In the genomic region with DNA sequence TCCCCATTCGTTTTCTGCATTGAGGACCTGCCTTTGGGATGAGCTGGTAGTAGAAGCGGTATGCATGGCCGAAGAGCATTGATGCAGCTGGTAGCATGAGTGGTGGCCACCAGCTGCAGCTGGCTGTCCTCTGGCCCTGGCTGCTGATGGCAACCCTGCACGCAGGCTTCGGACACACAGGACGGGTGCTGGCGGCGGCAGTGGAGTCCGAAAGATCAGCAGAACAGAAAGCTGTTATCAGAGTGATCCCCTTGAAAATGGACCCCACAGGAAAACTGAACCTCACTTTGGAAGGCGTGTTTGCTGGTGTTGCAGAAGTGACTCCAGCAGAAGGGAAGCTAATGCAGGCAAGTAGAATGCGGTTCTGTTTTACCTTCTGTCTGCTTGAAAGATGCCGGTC, we compare ENCODE assay signal across 8 mouse cellular contexts. TPM values are rescaled to one million over a fixed set of nuclear protein-coding genes. Genes with fewer than 3 reads are reported as not detected.
A peak's percentile ranks its signal among the peaks of the same experiment; 100 is the strongest.
DNase-seq lines count a peak whose midpoint lies in the region; ATAC-seq and TF ChIP-seq lines count a peak whose summit lies in the region.
"Had no signal": no experiment of that assay in that cellular context is flagged by ENCODE, and none has a peak within 500 bp of the region (broad histone marks: within the 10 kb centered on the region; RNA-seq: fewer than 3 reads in every experiment).

No protein-coding gene starts in this region.

- no peak overlapping the region; the same call in 1 of the 2 replicates for H3K27ac ChIP-seq in kidney, adult 2 months (ENCODE audit: insufficient read depth, low read depth, low read length)
- peak overlapping the region; percentile 64; the same call in 1 of the 2 replicates for H3K27ac ChIP-seq in cortical plate, adult 2 months (ENCODE audit: insufficient read depth, low read length)
- no peak overlapping the region for H3K27ac ChIP-seq in liver, embryonic 13.5 days
- no peak overlapping the region for H3K27ac ChIP-seq in midbrain, embryonic 14.5 days (replicated peaks; ENCODE audit: low read depth, low read length)

- ATAC-seq in G1E (ENCODE audit: extremely low read depth, insufficient number of reproducible peaks, low FRiP score, poor library complexity, severe bottlenecking) = no peak
- ATAC-seq in liver, embryonic 13.5 days (ENCODE audit: low read depth) = no peak
- no peak for ATAC-seq in midbrain, embryonic 14.5 days (ENCODE audit: low FRiP score, low TSS enrichment)

- no peaks in the 10 kb centered on the region for H3K9me3 ChIP-seq in G1E (replicated peaks)
- no peaks in the 10 kb centered on the region for H3K9me3 ChIP-seq in liver, embryonic 13.5 days (replicated peaks)
- H3K9me3 ChIP-seq in midbrain, embryonic 14.5 days (ENCODE audit: control insufficient read depth, low read length) = no peaks in the 10 kb centered on the region

- 67% methylated on average over 12 of the region's 12 CpGs for WGBS in kidney, adult 2 months
- WGBS in liver, embryonic 13.5 days (ENCODE audit: insufficient replicate concordance) = 69% methylated on average over 12 of the region's 12 CpGs
- 84% methylated on average over 12 of the region's 12 CpGs for WGBS in midbrain, embryonic 14.5 days

- peak overlapping the region; percentile 42 for H3K9ac ChIP-seq in liver, embryonic 13.5 days
- no peak overlapping the region for H3K9ac ChIP-seq in midbrain, embryonic 14.5 days (replicated peaks; ENCODE audit: low read length)

- DNase-seq in kidney, adult 2 months = peak; percentile 20
- no peak for DNase-seq in kidney, adult 8-10 months
- DNase-seq in G1E (ENCODE audit: low spot score) = peak; percentile 9
- DNase-seq in liver, embryonic 13.5 days = no peak
- no peak for DNase-seq in midbrain, embryonic 14.5 days
- no peak for DNase-seq in right cerebral cortex, postnatal 10 days (ENCODE audit: low spot score in 2 of 2)

- peak overlapping the region; percentile 35 for H3K4me2 ChIP-seq in liver, embryonic 13.5 days
- H3K4me2 ChIP-seq in midbrain, embryonic 14.5 days (ENCODE audit: low read length) = no peak overlapping the region

- no peak for TF ChIP-seq CTCF in kidney, adult 2 months (conservative IDR thresholded peaks at IDR 0.05; ENCODE audit: insufficient read depth, insufficient read length, low read depth, low read length)
- TF ChIP-seq CTCF in G1E (IDR thresholded peaks at IDR 0.05; ENCODE audit: low read depth, low read length) = no peak
- TF ChIP-seq CTCF in cortical plate, adult 2 months (IDR thresholded peaks at IDR 0.05; ENCODE audit: extremely low read depth, insufficient read depth, low read length) = no peak

- H3K4me3 ChIP-seq in kidney, adult 2 months (ENCODE audit: insufficient read depth, low read depth, low read length) = peak overlapping the region; percentile 50
- peak overlapping the region; percentile 76 for H3K4me3 ChIP-seq in G1E (ENCODE audit: low read depth, low read length)
- H3K4me3 ChIP-seq in cortical plate, adult 2 months (ENCODE audit: insufficient read depth, low read length) = peak overlapping the region; percentile 43
- H3K4me3 ChIP-seq in liver, embryonic 13.5 days (replicated peaks) = peak overlapping the region; percentile 51
- no peak overlapping the region for H3K4me3 ChIP-seq in midbrain, embryonic 14.5 days (replicated peaks; ENCODE audit: low read depth, low read length)

- TF ChIP-seq POLR2A in kidney, adult 2 months (IDR thresholded peaks at IDR 0.05; ENCODE audit: low read depth, low read length) = no peak
- TF ChIP-seq POLR2A in cortical plate, adult 2 months (IDR thresholded peaks at IDR 0.05; ENCODE audit: extremely low read depth, insufficient read depth, low read length) = no peak

- no peaks in the 10 kb centered on the region for H3K27me3 ChIP-seq in kidney, adult 2 months (replicated peaks; ENCODE audit: control insufficient read depth, insufficient read depth, low read length)
- H3K27me3 ChIP-seq in G1E (ENCODE audit: insufficient read depth, low read length) = peaks cover 5% of the 10 kb centered on the region; the same call in 1 of the 2 replicates
- no peaks in the 10 kb centered on the region; the same call in 1 of the 2 replicates for H3K27me3 ChIP-seq in liver, embryonic 13.5 days
- H3K27me3 ChIP-seq in midbrain, embryonic 14.5 days (ENCODE audit: control insufficient read depth, insufficient read depth, low read length) = peaks cover 15% of the 10 kb centered on the region

- H3K4me1 ChIP-seq in kidney, adult 2 months (ENCODE audit: control insufficient read depth, insufficient read depth, low read length) = no peaks in the 10 kb centered on the region; the same call in 1 of the 2 replicates
- H3K4me1 ChIP-seq in G1E (ENCODE audit: insufficient read depth, low read depth, low read length) = peaks cover 49% of the 10 kb centered on the region
- H3K4me1 ChIP-seq in cortical plate, adult 2 months (ENCODE audit: control insufficient read depth, insufficient read depth, low read length) = no peaks in the 10 kb centered on the region
- H3K4me1 ChIP-seq in liver, embryonic 13.5 days (replicated peaks) = peaks cover 18% of the 10 kb centered on the region
- peaks cover 3% of the 10 kb centered on the region; the same call in 1 of the 2 replicates for H3K4me1 ChIP-seq in midbrain, embryonic 14.5 days (ENCODE audit: control insufficient read depth, insufficient read depth, low read length)

- H3K36me3 ChIP-seq in kidney, adult 2 months (ENCODE audit: control insufficient read depth, insufficient read depth, low read length) = no peaks in the 10 kb centered on the region
- H3K36me3 ChIP-seq in G1E (replicated peaks) = peaks cover 10% of the 10 kb centered on the region
- no peaks in the 10 kb centered on the region for H3K36me3 ChIP-seq in liver, embryonic 13.5 days
- no peaks in the 10 kb centered on the region for H3K36me3 ChIP-seq in midbrain, embryonic 14.5 days (ENCODE audit: control insufficient read depth, insufficient read depth, low read length)

RNA-seq across cellular contexts. Expression of a gene that starts 2.0 kb away (rescaled TPM):
- 4.0 and 4.6 TPM in 2 replicates for polyA plus RNA-seq in kidney, adult 2 months (2012; rRNA removed)
- 28.4 and 31.1 TPM in 2 replicates for total RNA-seq in G1E (2014; fragmentation: Nextera tagmentation)
- total RNA-seq in G1E (2017) = 13.9 and 14.8 TPM in 2 replicates
- 5.4 and 8.7 TPM in 2 replicates for polyA plus RNA-seq in G1E (2012)
- 1.9 and 2.1 TPM in 2 replicates for polyA plus RNA-seq in cortical plate, adult 2 months (2012; rRNA removed)
- 3.8 and 5.5 TPM in 2 replicates for polyA plus RNA-seq in liver, embryonic 13.5 days (2015; fragmentation: Nextera tagmentation; extraction: Ambion mirVana)
- polyA plus RNA-seq in midbrain, embryonic 14.5 days (2014; fragmentation: Nextera tagmentation; extraction: Ambion mirVana) = 0.28 and 0.78 TPM in 2 replicates

RNA-seq across cellular contexts. Expression of a gene that starts 47.6 kb away (rescaled TPM):
- polyA plus RNA-seq in kidney, adult 2 months (2012; rRNA removed) = 0.05 and 0.12 TPM in 2 replicates
- 0.45 TPM in 1 of 2 replicates, not detected in the other for total RNA-seq in G1E (2014; fragmentation: Nextera tagmentation)
- total RNA-seq in G1E (2017) = 0.05 and 0.06 TPM in 2 replicates
- not detected in 2 replicates for polyA plus RNA-seq in G1E (2012)
- 0.40 and 0.42 TPM in 2 replicates for polyA plus RNA-seq in cortical plate, adult 2 months (2012; rRNA removed)
- 0.03 TPM in 1 of 2 replicates, not detected in the other for polyA plus RNA-seq in liver, embryonic 13.5 days (2015; fragmentation: Nextera tagmentation; extraction: Ambion mirVana)
- 0.37 and 0.46 TPM in 2 replicates for polyA plus RNA-seq in midbrain, embryonic 14.5 days (2014; fragmentation: Nextera tagmentation; extraction: Ambion mirVana)
- total RNA-seq: granulocyte monocyte progenitor cell, adult 5-6 weeks had no signal

Comparison
In these comparisons a context has a peak if more than half of its experiments do, and no peak if none do; other contexts are left out.
1. DNase-seq: peak in kidney, adult 2 months (single experiment) and G1E (single experiment); none in kidney, adult 8-10 months (0 of 2), liver, embryonic 13.5 days (single experiment), midbrain, embryonic 14.5 days (single experiment) and right cerebral cortex, postnatal 10 days (0 of 2).